Mouse (Mus musculus) liver, embryonic 11.5 days (tissue): ENCODE data around the gene Hoxd3. TPM values are rescaled to one million over a fixed set of nuclear protein-coding genes. Genes with fewer than 3 reads are reported as not detected.

Source experiments
- ATAC-seq: fragments of 200-750 bp; cut with Nextera tagmentation; replicated peaks from 2 replicates; pipeline ENCODE4 v1.8.0; 2017; ENCODE audit warnings: moderate number of reproducible peaks, mild to moderate bottlenecking, moderate TSS enrichment, moderate library complexity; ENCODE audit not compliant: low FRiP score
- DNase-seq: peaks from one replicate; pipeline ENCODE4 v3.0.0-alpha.2; 2017; ENCODE audit warnings: low spot score
- H3K27ac ChIP-seq: fragments of 300-500 bp; sonication (generic); 2 replicates; pipeline ENCODE4 v1.5.1; 2014; ENCODE audit warnings: mild to moderate bottlenecking, low read depth, low read length, control low read depth
- H3K27me3 ChIP-seq: fragments of 300-500 bp; sonication (generic); replicated peaks from 2 replicates; pipeline ENCODE4 v1.6.1; 2014; ENCODE audit warnings: low read length, mixed read lengths; ENCODE audit not compliant: control insufficient read depth, insufficient read depth
- H3K36me3 ChIP-seq: fragments of 300-500 bp; sonication (generic); 2 replicates; pipeline ENCODE4 v1.6.1; 2014; ENCODE audit warnings: mild to moderate bottlenecking, low read length, moderate library complexity, mixed read lengths; ENCODE audit not compliant: control insufficient read depth, insufficient read depth
- H3K4me1 ChIP-seq: fragments of 300-500 bp; sonication (generic); replicated peaks from 2 replicates; pipeline ENCODE4 v1.6.1; 2014; ENCODE audit warnings: low read length, mixed read lengths; ENCODE audit not compliant: control insufficient read depth, insufficient read depth
- H3K4me2 ChIP-seq: fragments of 300-500 bp; sonication (generic); 2 replicates; pipeline ENCODE4 v1.6.1; 2014; ENCODE audit warnings: mild to moderate bottlenecking, control low read depth, moderate library complexity
- H3K4me3 ChIP-seq: fragments of 300-500 bp; sonication (generic); 2 replicates; pipeline ENCODE4 v1.5.1; 2014; ENCODE audit warnings: low read depth, low read length, control low read depth
- H3K9ac ChIP-seq: fragments of 300-500 bp; sonication (generic); 2 replicates; pipeline ENCODE4 v1.6.1; 2014; ENCODE audit warnings: low read depth, low read length, control low read depth
- H3K9me3 ChIP-seq: fragments of 300-500 bp; sonication (generic); 2 replicates; pipeline ENCODE4 v1.6.1; 2016; ENCODE audit warnings: low read length, inconsistent platforms, mixed read lengths; ENCODE audit not compliant: control insufficient read depth
- WGBS: fragments of 180-500 bp; shearing (Covaris S2); extraction: QIAGEN DNeasy Blood & Tissue Kit; methylation state at CpG from one replicate; pipeline ENCODE4 v1.1.7; 2014; 5-methylcytosine and 5-hydroxymethylcytosine counted together
- polyA plus RNA-seq: library from polyadenylated mRNA; unstranded; fragments of >200 nt; fragmentation: Nextera tagmentation; extraction: Ambion mirVana; gene quantifications from 2 replicates; pipeline ENCODE4 v1.2.1, GENCODE M21; 2014

Hoxd3 gene
- polyA plus RNA-seq, 1 experiment from 2014 or later = 0.47 TPM

DNA sequence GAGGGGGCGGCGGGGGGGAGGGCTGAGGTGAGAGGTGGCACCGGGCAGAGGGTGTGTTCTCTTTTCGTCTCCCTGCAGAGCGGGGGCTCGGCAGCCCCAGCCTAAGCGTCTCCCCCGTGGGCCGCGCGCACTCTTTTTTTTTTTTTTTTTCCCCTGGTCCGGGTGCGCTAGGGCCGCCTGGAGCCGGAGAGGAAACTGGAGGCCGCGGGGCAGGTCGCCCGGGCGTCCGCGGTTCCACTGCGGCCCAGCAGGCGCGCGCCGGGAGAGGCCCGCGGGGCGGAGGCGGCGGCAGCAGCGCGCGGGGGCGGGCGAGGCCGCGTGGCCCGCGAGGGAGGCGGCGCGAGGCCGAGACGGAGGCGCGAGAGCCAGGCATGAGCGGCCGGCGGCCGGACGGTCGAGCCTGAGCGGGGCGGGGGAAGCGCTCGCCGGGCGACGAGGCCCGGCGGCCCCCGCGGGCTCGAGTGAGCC, 6.7 kb upstream of the Hoxd3 start:
- Histone ChIP-seq H3K4me2 (peak overlapping the region; percentile 71), H3K36me3 (no peaks in the 10 kb centered on the region), H3K4me3 (peak overlapping the region; percentile 51), H3K9ac (peak overlapping the region; percentile 34; the same call in 1 of the 2 replicates), H3K27ac (no peak overlapping the region), H3K27me3 (peaks cover 98% of the 10 kb centered on the region), H3K9me3 (no peaks in the 10 kb centered on the region), H3K4me1 (peaks cover 10% of the 10 kb centered on the region; the same call in 1 of the 2 replicates)
- DNase-seq (peak; percentile 56), ATAC-seq (0 out of 2 replicates have a peak, but pooled peaks have one; percentile 34)
- 1% methylated on average over 38 of the region's 66 CpGs for WGBS

DNA sequence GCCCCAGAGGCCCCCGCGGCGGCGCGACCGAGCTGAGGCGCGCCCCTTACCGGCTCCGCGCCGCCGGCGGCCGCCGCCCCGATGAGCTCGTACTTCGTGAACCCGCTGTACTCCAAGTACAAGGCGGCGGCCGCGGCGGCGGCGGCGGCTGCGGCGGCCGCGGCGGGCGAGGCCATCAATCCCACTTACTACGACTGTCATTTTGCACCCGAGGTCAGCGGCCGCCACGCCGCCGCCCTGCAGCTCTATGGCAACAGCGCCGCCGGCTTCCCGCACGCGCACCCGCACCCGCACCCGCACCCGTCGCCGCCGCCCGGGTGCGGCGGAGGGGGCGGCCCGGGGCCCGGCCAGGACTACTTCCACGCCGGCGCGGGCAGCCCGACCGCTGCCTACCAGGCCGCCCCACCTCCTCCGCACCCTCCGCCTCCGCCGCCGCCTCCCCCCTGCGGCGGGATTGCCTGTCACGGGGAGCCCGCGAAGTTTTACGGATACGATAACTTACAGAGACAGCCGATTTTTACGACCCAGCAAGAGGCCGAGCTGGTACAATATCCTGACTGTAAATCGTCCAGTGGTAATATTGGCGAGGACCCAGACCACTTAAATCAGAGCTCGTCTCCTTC, 6.1 kb upstream of the Hoxd3 start:
- peak overlapping the region; percentile 51 for H3K4me3 ChIP-seq
- H3K9me3 ChIP-seq = no peaks in the 10 kb centered on the region
- no peaks in the 10 kb centered on the region for H3K36me3 ChIP-seq
- H3K4me1 ChIP-seq = peaks cover 10% of the 10 kb centered on the region; the same call in 1 of the 2 replicates
- H3K27me3 ChIP-seq = peaks cover 98% of the 10 kb centered on the region
- DNase-seq (peak; percentile 59), ATAC-seq (no peak)
- peak overlapping the region; percentile 71 for H3K4me2 ChIP-seq
- H3K9ac ChIP-seq = peak overlapping the region; percentile 34; the same call in 1 of the 2 replicates
- under 1% methylated on average over 77 of the region's 85 CpGs for WGBS
- no peak overlapping the region for H3K27ac ChIP-seq

GRCm38 (mm10) chr2:74706393-74706960, 5.2 kb upstream of the Hoxd3 start:
- Histone ChIP-seq H3K4me2 (no peak overlapping the region), H3K4me1 (peaks cover 10% of the 10 kb centered on the region; the same call in 1 of the 2 replicates), H3K36me3 (no peaks in the 10 kb centered on the region), H3K27me3 (peaks cover 98% of the 10 kb centered on the region), H3K9me3 (no peaks in the 10 kb centered on the region), H3K4me3 (no peak overlapping the region), H3K27ac (no peak overlapping the region), H3K9ac (no peak overlapping the region)
- ATAC-seq = no peak
- DNase-seq = peak; percentile 30
- 4% methylated on average over 13 of the region's 13 CpGs for WGBS

- Histone ChIP-seq H3K9me3 (no peaks in the 10 kb centered on the region), H3K4me2 (no peak overlapping the region), H3K4me3 (no peak overlapping the region), H3K27ac (no peak overlapping the region), H3K36me3 (no peaks in the 10 kb centered on the region), H3K27me3 (peaks cover 99% of the 10 kb centered on the region), H3K9ac (no peak overlapping the region), H3K4me1 (peaks cover 10% of the 10 kb centered on the region; the same call in 1 of the 2 replicates)
- DNase-seq (no peak), ATAC-seq (no peak)
- 24% methylated on average over 7 of the region's 7 CpGs for WGBS
Measured at GRCm38 (mm10) chr2:74707599-74707998, 4.1 kb upstream of the Hoxd3 start.

DNA sequence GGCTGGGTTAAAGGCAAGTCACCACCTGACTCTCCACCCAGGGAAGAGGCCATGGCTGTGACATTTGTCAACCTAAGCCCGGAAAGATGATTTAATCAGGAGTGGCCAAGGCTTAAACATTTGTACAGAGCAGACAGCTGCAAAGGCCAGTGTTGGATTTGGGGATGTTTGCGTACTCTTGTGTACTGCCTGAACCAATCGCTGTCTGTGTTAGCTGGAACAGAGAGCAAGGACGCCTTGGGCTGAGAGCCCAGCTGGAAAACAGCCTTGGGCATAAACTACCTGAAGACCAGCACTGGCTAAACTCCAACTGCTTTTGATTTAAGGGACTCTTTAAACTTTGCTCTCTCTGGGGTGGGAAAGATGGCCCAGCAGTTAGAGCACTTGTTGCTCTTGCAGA, 3.1 kb upstream of the Hoxd3 start:
- Histone ChIP-seq H3K4me2 (no peak overlapping the region), H3K27ac (no peak overlapping the region), H3K27me3 (peaks cover 99% of the 10 kb centered on the region)

DNA sequence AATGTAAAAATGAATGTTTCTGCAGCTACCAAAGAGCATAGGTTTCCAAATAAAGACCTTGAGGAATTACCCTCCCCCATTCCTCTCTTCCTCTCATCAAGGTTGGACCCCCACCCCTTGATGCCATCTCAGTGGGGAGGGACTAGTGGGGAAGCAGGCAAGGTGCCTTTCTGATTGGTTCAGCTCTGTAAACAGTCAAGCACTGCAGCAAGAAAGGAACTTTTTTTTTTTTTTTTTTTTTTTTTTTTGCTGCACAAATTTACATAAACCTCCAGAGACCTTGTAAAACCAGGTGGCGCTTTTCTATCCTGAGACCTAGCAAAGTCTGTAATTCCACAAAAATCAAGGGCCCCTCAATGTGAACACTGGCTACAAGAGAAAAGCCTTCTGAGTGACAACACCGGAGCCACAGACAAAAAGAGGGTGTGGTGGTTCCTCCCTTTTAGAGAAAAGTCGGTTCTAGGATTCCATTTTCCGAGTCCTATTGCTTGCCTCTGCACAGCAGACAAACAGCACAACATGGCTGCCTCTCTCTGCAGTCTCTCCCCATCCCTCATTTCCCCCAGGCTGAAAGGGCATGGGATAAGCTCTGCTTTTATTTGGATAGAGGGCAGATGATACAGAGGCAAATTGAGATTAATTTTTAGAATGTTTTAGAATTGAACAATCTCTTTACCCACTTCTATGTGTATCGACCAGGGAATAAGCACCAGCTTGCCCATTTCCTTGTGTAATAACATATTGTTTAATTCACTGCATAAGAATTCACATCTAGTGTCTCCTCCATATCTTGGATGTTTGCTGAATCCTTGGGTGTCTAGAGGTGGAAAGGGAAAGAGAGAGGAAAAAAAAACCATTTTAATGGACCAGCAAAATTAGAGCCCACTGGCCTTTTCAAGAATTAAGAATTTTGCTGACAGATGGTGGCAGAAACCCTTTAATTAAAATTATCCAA, 2.0 kb upstream of the Hoxd3 start:
- ATAC-seq (no peak), DNase-seq (no peak)
- H3K4me1 ChIP-seq = peaks cover 10% of the 10 kb centered on the region; the same call in 1 of the 2 replicates
- H3K4me3 ChIP-seq = no peak overlapping the region
- no peaks in the 10 kb centered on the region for H3K9me3 ChIP-seq
- H3K9ac ChIP-seq = no peak overlapping the region
- no peak overlapping the region for H3K27ac ChIP-seq
- no peak overlapping the region for H3K4me2 ChIP-seq
- H3K36me3 ChIP-seq = no peaks in the 10 kb centered on the region
- H3K27me3 ChIP-seq = peaks cover 99% of the 10 kb centered on the region
- whole genome bisulfite sequencing = 17% methylated on average over 5 of the region's 5 CpGs

More for the DNA sequence above, 3.1 kb upstream of the Hoxd3 start:
- H3K4me1 ChIP-seq = peaks cover 10% of the 10 kb centered on the region; the same call in 1 of the 2 replicates
- ATAC-seq (no peak), DNase-seq (no peak)
- H3K9ac ChIP-seq = no peak overlapping the region
- H3K4me3 ChIP-seq = no peak overlapping the region
- no peaks in the 10 kb centered on the region for H3K9me3 ChIP-seq
- 30% methylated on average over 4 of the region's 4 CpGs for WGBS
- no peaks in the 10 kb centered on the region for H3K36me3 ChIP-seq

DNA sequence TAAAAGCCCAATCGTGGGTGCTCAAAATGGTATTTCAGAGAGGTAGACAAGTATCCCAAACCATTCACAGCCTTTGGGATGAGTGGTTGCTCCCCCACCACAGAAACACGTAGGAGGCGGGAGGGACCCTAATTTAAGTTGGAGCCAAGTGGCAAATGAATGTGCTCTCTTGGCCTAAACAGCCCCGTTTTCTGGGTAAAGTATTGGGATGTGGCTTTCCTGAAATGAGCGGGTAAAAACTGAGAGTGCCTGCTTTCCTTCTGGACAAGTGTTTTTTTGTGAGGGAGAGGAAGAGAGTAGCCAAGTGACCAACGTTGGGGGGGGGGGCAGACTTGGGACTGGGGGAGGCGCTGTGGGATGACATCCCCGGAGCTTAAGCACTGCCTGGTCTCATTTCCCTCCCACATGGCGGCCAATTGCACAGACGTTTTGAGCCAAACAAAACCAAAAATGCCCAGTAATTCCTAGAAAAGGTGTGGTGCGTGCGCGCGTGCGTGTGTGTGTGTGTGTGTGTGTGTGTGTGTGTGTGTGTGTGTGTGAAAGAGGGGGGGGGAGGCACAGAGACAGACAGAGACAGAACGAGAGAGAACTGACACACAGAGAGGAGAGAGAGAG, 691 bp upstream of the Hoxd3 start:
- WGBS = 2% methylated on average over 16 of the region's 16 CpGs
- no peaks in the 10 kb centered on the region for H3K36me3 ChIP-seq
- no peak overlapping the region for H3K27ac ChIP-seq
- DNase-seq = no peak
- H3K4me3 ChIP-seq = no peak overlapping the region
- no peaks in the 10 kb centered on the region for H3K9me3 ChIP-seq
- peaks cover 99% of the 10 kb centered on the region for H3K27me3 ChIP-seq
- H3K4me1 ChIP-seq = no peaks in the 10 kb centered on the region; the same call in 1 of the 2 replicates
- no peak overlapping the region for H3K9ac ChIP-seq
- H3K4me2 ChIP-seq = no peak overlapping the region; the same call in 1 of the 2 replicates
- ATAC-seq = no peak
